Mouse (Mus musculus) monocyte, adult 5-6 weeks (primary cell): ENCODE results near the gene C1qtnf12. TPM values are rescaled to one million over a fixed set of nuclear protein-coding genes. Genes with fewer than 3 reads are reported as not detected.

Source experiments
- ATAC-seq: fragments of 153-309, 156-312 bp; replicated peaks from 2 replicates; pipeline ENCODE4 v1.8.0; 2017; ENCODE audit warnings: mild to moderate bottlenecking; ENCODE audit not compliant: low TSS enrichment, insufficient number of reproducible peaks, severe bottlenecking, poor library complexity, low FRiP score
- total RNA-seq: library from RNA; stranded (forward); fragments of 200-1000, 200-491, 200-594 nt; gene quantifications from 3 replicates; pipeline ENCODE4 v1.2.3, GENCODE M21; 2017

Gene C1qtnf12
- total RNA-seq, 1 experiment from 2014 or later: 1.4 TPM

- peak; percentile 46 for ATAC-seq
Observed at GRCm38 (mm10) chr4:155992241-155992905, 30.3 kb downstream of the C1qtnf12 start, which contains the start of the genes B3galt6 and Sdf4. B3galt6 (minus strand) TSS chr4:155992649. Sdf4 (plus strand) TSS chr4:155992872.

GRCm38 (mm10) chr4:155992906-155993547, 30.9 kb downstream of the C1qtnf12 start:
- ATAC-seq: peak; percentile 84

GRCm38 (mm10) chr4:155993606-155994005, 31.5 kb downstream of the C1qtnf12 start:
- ATAC-seq: no peak

DNA sequence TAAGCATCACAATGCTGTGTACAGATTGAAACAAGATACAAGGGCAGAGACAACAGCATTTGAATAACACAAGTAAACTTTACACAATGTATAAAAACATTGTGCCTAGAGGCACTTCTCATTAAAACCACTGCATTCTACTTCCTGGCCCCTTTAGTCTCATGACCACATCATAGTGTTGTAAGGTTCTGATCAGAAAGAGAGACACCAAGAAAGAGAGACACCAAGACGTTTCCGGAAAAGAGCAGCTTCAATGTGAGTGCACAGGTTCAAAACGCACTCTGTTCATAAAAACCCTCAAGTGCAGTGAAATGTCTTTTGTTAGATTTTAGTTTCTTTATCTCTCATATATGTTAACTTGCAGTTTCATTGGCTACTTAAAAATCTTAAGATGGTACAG, 42.0 kb downstream of the C1qtnf12 start:
- no peak for ATAC-seq

- no peak for ATAC-seq
Observed at GRCm38 (mm10) chr4:156008369-156008768, 46.3 kb downstream of the C1qtnf12 start.

DNA sequence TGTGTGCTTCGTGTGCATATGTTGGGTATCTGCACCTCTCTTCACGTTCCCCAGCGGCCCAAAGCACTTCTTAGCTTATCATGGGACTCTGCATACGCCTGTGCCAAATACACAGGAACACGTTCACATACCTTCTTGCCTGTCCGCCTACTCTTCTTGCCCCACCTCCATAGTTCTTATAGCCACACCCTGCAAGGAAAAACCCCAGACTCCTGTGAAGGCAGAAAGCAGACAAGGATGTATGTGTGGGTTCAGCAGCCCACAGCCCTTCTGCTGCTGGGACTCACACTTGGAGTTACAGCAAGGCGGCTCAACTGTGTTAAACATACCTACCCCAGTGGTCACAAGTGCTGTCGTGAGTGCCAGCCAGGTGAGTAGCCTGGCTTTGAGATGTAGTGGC, 51.5 kb downstream of the C1qtnf12 start, which contains the start of gene Tnfrsf4:
Gene Tnfrsf4 (plus strand): TSS at position 207 of the 400 bp plus-strand sequence.
- ATAC-seq: no peak

GRCm38 (mm10) chr4:156014436-156014835, 52.3 kb downstream of the C1qtnf12 start:
- ATAC-seq: no peak

Other genes with a start within 250 kb of the C1qtnf12 start
- 0.10 to 0.86 TPM in 2 of 3 replicates, not detected in the other for gene Tmem240, start 227.5 kb upstream of the C1qtnf12 start, total RNA-seq
- 24.8 to 30.3 TPM (median 26.4 TPM) in 3 replicates for gene Atad3a, start 201.2 kb upstream of the C1qtnf12 start, total RNA-seq
- gene Vwa1, start 187.6 kb upstream of the C1qtnf12 start, total RNA-seq: 0.49 to 1.3 TPM in 2 of 3 replicates, not detected in the other
- gene Tmem88b, start 176.4 kb upstream of the C1qtnf12 start, total RNA-seq: not detected in 3 replicates
- gene Ankrd65, start 171.9 kb upstream of the C1qtnf12 start, total RNA-seq: not detected in 3 replicates
- 39.1 to 56.7 TPM (median 44.1 TPM) in 3 replicates for gene Mrpl20, start 159.4 kb upstream of the C1qtnf12 start, total RNA-seq
- gene Ccnl2, start 149.8 kb upstream of the C1qtnf12 start, total RNA-seq: 228 to 239 TPM (median 228 TPM) in 3 replicates
- 102 to 125 TPM (median 108 TPM) in 3 replicates for gene Aurkaip1, start 131.0 kb upstream of the C1qtnf12 start, total RNA-seq
- 0.29 to 15.8 TPM (median 2.0 TPM) in 3 replicates for gene Mxra8, start 122.6 kb upstream of the C1qtnf12 start, total RNA-seq
- 18.8 to 30.1 TPM (median 27.0 TPM) in 3 replicates for gene Dvl1, start 114.9 kb upstream of the C1qtnf12 start, total RNA-seq
- 0.29 to 1.6 TPM (median 0.64 TPM) in 3 replicates for gene Tas1r3, start 99.0 kb upstream of the C1qtnf12 start, total RNA-seq
- 5.7 to 8.4 TPM (median 6.6 TPM) in 3 replicates for gene Cptp, start 92.9 kb upstream of the C1qtnf12 start, total RNA-seq
- gene Ints11, start 92.8 kb upstream of the C1qtnf12 start, total RNA-seq: 21.5 to 28.1 TPM (median 24.5 TPM) in 3 replicates
- 3.8 to 12.8 TPM (median 10.3 TPM) in 3 replicates for gene Pusl1, start 70.5 kb upstream of the C1qtnf12 start, total RNA-seq
- 17.2 to 19.3 TPM (median 17.3 TPM) in 3 replicates for gene Acap3, start 70.5 kb upstream of the C1qtnf12 start, total RNA-seq
- 79.0 to 128 TPM (median 101 TPM) in 3 replicates for gene Ube2j2, start 18.5 kb upstream of the C1qtnf12 start, total RNA-seq
- 2.8 to 3.5 TPM (median 3.1 TPM) in 3 replicates for gene B3galt6, start 30.3 kb downstream of the C1qtnf12 start, total RNA-seq
- 300 to 351 TPM (median 344 TPM) in 3 replicates for gene Sdf4, start 30.6 kb downstream of the C1qtnf12 start, total RNA-seq
- gene Tnfrsf4, start 51.5 kb downstream of the C1qtnf12 start, total RNA-seq: 1.8 to 6.6 TPM (median 5.3 TPM) in 3 replicates
- 29.2 to 74.7 TPM (median 38.4 TPM) in 3 replicates for gene Tnfrsf18, start 63.8 kb downstream of the C1qtnf12 start, total RNA-seq
- gene Ttll10, start 97.1 kb downstream of the C1qtnf12 start, total RNA-seq: not detected in 3 replicates
- 5.7 to 20.4 TPM (median 15.4 TPM) in 3 replicates for gene 9430015G10Rik, start 147.7 kb downstream of the C1qtnf12 start, total RNA-seq
- 0.39 TPM in 1 of 3 replicates, not detected in the others for gene Rnf223, start 168.2 kb downstream of the C1qtnf12 start, total RNA-seq
- 1.4 to 8.4 TPM (median 2.7 TPM) in 3 replicates for gene Agrn, start 235.2 kb downstream of the C1qtnf12 start, total RNA-seq
- 1.9 to 9.6 TPM (median 2.4 TPM) in 3 replicates for gene Isg15, start 238.5 kb downstream of the C1qtnf12 start, total RNA-seq
- 2.6 to 12.3 TPM (median 3.3 TPM) in 3 replicates for gene AW011738, start 241.0 kb downstream of the C1qtnf12 start, total RNA-seq